Mouse (Mus musculus): Measurements from ENCODE around the gene Fam160a1.

- no peak for TF ChIP-seq CTCF (conservative IDR thresholded peaks at IDR 0.05; ENCODE audit: low read length)
- no peak for TF ChIP-seq POU5F1 (IDR thresholded peaks at IDR 0.05; ENCODE audit: borderline replicate concordance, low read length)
- TF ChIP-seq NANOG (IDR thresholded peaks at IDR 0.05; ENCODE audit: borderline replicate concordance, low read length), result no peak
These were observed 126.0 kb downstream of the Fam160a1 start for GRCm38 (mm10) chr3:85691134-85691533.
